Mouse (Mus musculus) lung, postnatal 10 days (tissue): ENCODE data around the gene Kcnk10.

ENCODE experiments used
- DNase-seq: peaks from one replicate; pipeline ENCODE4 v3.0.0; 2021

Gene Kcnk10

DNA sequence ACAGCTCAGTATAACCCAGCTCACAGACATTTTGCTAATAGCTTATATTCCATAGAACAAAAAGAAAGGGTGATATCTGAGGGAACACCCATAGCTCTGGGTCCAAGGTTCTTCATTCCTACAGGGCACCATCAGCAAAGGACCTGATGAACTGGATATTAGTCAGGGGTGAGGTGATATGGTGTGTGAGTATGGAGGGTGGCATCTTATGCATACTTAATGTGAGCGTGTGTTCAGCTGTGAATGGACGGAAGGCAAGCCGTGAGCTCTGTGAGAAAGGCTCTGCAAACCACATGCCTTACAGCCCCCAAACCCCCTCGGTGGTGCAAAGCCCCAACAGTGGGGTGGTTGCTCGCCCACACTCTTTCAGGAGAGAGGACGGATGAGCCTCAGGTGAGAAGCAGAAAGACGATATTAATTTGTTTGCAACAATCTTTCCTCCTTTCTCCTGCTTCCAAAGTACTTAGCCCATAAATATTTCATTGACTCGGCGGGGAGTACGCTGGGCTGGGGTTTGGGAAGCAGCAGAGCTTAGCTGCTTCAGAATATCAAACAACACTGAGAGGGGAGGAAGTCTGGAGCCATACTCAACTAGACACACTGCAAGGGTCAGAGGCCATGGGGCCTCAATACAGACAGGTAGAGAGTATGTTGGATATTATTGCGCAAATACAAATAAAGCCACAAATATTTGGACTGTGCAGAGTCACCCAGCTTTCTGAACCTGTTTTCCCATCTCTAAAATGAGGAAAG, 76.4 kb downstream of the Kcnk10 start:
- no peak for DNase-seq

DNA sequence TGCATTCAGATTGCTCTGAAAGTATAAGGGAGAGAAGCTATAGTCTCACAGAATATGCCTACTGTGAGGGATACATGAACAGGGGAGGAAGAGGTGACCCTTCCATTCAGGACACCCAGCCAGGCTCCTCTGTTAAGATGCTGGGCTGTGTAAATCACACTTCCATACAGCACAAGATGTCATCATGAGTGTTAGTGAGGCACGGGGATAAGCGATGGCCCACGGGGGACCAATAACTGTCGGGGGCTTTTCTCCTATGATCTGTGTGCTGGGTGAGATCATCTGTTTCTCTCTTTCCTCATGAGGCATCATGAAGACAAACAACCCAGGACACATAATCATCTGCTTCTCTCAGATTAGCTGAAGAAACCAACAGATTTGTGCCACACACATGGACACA, 77.1 kb downstream of the Kcnk10 start:
- no peak for DNase-seq

DNA sequence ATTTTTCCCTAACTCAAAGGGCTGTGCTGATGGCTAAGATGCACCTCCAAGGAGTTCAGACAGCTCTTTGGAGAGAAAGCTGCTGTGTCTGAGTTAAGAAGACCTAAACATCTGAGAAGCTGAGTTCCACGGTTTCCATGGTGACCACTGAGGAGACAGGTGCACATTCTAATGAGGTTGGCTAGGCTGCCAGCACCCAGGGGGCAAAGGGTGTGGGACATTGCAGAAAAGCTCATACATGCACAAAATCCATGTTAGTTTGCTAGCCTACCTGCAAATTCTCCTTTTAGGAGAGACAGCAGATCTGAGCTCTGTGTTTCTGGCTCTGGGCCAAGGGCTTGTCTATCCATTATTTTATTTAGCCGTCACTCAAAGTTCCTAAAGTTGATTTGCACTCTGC, 96.7 kb downstream of the Kcnk10 start:
- no peak for DNase-seq

DNA sequence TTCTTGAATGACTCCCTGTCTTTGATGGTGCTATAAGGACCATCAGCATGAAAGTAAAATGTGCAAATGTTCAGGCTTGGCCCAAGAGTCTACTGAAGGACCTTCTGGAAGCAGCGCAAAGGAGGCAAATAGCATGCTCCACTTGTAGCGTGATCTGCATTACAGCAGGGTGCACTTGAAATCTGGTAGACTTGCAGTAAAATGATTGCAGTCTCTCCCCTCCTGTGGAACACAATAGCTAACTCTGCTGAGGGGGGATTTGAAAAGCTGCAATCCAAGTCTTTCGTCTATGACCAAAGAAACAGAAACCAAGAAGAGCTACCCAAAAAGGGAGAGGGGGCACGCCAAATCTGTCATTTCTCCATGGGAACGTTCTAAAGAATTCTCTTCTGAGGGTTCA, 97.1 kb downstream of the Kcnk10 start:
- no peak for DNase-seq

DNA sequence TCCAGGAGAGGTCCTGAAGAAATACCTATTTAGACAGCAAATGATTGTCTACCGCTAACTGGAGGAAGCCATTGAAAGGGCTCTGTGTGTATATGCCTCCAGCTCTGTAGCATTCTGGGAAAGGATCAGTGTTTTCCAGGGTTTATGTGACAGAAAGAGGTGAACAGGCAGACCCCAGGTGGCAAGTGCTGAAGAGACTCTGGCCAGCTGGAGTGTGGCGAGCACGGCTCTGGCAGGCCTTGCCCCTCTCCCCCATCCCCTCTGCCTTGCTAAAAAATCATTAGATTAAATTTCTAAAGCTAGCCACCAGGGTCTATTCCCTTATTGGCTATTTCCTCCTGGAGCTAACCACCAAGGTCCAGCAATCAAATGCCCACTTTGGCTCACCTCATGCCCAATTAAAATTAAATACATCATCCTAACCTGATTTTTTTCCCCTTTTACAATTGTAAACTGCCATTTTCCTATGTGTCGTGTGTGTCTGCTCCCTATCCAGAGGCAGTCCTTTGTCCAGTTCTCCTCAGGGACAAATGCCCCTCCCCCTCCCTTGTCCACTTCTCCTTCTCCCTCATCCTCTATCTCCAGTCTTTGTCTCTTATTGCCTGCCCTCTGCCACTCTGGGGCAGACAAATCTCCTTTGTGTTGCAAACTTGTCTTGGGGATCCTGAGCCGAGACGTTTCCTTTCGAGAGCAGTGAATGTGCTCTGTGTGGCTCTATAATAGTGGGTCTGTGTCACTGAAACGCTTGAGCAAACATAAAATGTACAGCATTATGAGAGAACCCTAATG, 100.2 kb downstream of the Kcnk10 start:
- DNase-seq = no peak

DNA sequence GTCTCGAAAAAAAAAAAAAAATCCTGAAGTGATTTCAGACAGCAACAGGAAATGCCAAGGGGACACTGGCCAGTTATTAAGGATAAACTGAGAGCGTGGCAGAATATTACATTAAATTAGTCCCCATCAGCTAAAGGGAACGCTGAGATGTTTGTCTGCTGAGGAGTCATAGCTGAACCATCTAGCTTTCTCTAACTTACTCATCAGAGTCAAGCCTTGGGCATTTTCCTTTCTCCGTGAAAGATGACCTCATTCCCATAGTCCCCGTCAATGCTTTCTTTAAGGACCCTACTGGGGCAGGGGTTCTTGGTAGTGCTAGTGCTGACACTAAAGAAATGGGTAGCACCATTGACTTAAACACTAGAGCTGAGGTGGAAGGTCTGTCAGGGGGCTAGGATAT, 106.9 kb downstream of the Kcnk10 start:
- DNase-seq = no peak

DNA sequence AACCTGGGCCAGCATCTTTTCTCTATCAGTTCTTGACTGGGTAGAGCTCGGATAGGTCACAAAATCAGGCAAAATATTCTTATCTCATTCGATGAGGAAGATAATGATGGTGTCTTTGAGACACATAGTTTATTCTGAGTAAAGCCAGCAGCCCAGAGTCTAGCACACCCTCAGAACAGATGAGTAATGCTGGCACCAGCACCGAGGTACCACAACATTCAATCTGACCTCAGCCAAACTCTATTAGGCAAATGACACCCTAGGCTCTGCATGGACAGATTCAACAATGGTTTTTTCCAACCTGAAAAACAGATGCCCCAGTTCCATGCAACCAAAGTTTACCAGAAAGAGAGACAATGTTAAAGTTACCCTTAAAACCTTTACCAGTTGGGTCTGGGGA, 108.0 kb downstream of the Kcnk10 start:
- DNase-seq = no peak

DNA sequence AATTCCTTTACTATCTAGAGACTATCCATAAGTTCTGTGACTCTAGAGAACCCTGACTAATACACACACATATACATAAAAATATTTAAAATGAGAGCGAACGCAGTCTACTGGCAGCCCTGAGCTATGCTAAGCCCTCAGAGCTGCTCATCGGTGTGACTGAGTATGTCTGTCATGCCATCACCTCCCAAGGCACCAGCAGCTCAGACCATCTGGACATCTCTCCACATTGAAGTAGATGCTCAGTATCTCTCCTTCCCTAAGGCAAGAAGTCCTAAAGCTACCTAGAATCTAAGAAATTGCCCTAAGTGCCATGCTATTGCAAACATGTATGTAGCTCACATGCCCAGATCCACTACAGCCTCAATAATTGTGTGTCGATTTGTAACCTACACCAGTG, 110.3 kb downstream of the Kcnk10 start:
- no peak for DNase-seq

DNA sequence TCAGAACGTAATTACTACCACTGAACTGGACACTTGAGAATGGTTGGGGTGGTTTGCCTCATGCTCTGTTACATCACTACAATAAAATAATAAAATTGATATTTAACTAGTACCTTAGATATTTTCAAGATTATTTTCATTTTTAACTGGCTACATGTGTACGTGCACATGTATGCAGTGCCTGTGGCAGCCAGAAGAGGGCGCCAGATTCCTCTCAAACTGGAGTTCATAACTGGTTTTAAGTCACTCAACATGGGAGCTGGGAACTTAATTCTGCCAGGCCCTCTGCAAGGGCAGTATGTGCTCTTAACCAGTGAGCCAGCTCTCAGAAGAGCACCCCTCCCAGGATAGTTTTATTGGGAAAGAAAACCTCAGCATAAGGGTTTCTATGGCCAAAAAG, 118.2 kb downstream of the Kcnk10 start:
- no peak for DNase-seq

DNA sequence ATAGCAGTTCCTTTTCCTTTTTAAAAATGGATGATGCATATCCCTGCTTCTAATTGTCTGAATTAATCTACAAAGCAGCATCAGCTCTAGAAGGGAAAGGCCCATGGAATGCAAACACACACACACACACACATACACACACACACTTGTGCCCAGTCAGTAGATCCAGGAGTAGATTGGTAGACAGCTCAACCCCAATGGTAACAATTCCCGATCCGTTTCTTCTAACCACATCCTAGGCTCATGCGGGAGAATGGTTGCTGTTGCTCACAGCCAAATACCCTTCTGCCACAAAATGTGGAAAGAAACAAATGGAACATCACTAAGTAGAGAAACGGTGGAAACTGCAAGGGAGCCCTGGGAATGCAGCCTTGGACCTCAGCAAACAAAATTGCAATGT, 119.2 kb downstream of the Kcnk10 start:
- DNase-seq = no peak

DNA sequence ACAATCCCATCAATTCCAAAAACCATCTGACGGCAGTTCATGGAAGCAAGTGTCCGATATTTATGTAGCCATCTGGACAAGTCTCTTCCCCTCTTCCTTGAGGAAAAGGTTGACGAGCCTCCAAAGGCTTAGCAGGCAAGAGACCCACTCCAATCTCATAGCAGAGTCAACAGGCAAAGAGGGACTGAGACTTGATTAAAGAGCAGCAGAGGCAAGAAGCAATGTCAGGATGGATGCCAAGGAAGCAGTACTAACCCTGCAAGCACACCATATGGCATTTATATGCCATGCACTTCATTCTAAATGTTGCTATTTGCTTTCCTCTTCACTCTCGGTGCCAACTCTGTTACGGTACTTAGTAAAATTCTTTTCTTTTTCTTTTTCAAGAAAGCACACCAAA, 119.6 kb downstream of the Kcnk10 start:
- no peak for DNase-seq

DNA sequence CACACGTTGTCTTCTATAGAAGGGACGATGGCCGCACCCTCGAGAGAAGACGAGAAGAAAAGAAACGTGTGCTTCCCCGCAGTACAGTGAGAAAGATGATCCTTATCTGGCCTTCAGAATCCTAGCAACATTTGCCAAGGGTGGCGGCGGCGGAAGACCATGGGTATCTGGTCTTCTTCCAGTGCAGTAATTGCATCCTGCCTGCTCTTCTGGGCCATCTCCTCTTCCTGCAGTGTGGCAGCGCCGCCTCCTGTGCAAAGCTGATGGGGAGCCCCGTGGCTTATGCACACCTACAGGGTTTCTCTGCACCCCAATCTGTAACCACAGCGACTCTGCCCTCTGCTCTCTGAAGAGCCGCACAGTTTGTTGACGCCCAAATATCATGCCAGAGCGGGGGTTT, 124.9 kb downstream of the Kcnk10 start:
- DNase-seq = no peak

DNA sequence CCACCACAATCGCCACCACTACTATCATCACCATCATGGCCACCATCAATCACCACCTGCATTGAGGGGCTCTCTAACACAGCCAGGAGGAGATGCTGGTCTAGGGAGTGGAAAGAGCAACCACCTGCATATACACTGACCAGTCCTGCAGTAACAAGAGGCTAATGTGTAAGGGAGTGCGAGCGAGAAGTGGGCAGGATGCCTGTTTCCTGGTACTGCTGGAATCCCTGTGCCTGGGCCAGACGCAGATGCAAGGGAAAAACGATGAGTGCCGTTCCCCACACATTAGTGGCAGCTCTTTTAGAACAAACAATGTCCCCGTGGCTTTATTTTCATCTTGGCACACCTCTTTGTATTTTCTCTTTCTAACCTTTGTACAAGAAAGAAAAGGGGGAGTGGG, 125.5 kb downstream of the Kcnk10 start:
- no peak for DNase-seq

DNA sequence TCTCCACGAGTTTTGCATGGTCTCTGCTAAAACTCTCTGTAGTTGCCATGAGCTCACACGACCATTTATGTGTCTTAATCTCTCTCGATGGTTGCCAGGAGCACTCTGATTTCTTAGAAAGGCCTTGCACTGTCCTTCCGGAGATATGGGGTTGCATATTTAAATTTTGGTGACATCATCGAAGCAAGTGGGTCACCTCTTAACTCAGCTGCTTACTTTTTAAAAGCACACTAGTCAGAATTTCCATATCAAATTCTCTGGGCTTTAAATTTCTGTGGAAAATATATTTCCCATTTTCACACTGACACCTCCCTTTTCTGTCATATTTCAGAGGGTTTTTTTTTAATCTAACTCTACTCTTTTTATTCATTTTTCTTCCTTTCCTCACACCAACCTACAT, 132.5 kb downstream of the Kcnk10 start:
- no peak for DNase-seq

DNA sequence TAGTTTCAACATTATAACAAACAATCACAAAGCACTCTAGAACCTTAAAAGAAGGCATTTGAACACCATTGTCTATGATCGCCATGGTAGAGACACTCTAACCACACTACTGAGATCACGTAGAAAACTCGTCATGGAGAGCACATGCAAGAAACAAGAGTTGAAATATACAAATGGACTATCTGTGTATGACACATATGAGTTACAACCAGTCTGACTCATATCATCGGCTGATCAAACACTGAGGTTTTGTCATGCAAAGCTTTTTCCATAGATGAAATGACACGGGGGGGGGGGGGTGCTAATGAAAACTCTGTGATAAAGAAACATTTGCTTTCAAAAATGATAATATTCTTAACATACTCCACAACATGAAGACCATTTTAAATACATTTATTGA, 133.2 kb downstream of the Kcnk10 start:
- no peak for DNase-seq

DNA sequence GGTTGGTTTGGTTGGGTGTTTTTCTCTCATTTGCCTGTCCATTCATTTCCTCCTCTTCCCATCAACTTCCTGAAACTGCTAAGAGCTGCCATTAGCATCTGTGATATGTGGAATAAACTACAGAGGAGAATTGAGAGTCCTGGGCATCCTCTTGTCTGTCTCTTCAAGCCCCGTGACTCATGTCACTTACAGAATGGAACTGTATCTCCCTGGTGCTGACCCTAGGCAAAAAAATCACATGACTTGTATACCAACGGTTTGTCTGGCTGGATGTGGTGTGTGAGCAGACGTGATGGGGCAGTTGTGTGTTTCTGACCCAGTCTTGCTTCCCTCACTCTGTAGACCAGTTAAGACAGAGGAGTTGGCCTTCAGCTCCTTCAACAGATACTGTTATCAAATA, 134.4 kb downstream of the Kcnk10 start:
- DNase-seq = no peak

DNA sequence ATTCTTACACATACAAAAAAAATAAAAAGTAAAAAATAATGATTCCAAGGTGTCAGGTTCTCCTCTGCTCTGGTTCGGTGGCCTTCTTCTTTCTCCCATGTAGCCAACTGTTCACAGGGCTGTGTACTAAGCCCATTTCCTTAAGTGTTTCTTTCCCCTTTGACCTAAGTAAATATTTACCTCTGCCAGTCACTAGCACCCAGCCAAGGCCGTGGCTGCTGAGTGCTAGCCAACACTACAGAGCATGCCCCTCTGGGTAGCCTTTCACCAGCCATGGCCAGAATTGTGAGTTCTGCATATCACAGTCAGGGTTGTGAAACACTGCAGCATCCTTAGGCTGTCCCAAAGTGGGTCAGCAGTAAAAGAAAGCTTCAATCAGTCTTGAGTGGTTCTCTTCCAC, 140.0 kb downstream of the Kcnk10 start:
- DNase-seq = no peak

DNA sequence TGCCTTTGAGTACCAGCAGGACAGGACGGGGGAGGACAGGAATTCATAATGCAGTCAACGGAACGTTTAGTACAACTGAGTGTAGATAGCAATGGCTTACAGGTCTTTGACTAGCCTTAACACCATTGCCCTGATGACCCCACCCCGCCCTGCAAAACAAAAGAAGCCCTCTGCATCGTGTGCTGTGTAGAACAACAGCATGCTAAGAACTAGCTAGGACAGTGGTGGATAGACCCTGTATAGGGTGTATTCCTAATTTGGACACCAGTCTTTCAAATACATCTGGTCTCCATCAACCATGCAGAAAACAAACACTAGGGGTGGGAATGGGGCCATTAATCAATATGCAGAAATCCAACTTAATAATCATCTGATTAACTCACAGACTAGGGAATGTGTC, 147.4 kb downstream of the Kcnk10 start:
- no peak for DNase-seq

DNA sequence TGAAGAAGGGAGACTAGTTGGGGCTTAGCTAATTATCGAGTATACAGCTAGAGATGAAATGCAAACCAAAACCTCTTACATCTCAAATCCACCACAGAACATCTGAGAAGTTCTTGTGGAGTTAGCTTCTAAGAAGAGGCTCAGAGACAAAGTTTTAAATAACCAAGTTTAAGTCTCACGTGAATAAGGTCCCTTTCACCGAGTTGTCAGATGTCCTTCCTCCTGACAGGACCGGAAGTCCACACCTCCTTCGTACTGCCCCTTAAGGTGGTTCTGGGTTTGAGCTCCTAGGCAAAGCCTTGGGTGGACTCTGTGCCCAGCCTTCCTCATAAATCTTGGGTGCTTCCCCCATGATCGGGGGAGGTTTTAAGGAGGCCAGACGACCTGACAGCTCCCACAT, 156.8 kb downstream of the Kcnk10 start:
- no peak for DNase-seq

DNA sequence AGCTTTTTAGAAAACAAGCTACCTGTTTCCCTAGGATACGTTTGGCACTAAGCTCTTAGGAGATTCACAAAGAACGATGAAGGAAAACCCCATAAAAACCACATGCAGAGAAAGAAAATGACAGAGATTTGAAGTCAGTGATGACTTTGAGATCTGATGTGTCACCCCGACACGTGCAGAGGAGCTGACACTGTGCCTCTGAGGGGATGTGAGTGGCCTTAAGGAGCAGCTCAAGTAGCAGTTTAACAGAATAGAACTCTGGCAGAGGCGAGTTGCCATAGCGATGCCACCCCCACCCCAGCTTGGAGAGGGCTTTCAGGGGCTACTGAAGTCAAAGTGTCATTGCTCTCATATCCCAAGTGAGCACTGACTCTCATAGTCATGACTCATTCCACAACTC, 158.3 kb downstream of the Kcnk10 start:
- no peak for DNase-seq

DNA sequence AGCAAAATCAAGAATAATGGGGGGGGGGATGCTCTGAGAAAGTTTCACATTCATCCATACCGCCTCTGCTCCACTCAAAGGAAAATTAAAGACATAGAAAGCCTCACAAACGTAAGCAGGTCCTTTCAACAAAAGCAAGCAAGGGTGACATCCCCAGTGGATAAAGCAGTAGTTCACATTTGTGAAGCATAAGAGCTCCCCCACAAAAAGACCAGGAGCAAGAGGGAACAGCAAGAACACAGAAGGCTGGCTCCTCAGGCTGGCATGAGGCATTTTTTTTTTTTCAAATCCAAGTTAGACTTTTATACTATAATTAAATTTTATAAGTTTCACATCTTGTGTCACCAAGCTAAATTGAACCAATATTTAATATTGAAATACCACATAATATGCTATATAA, 168.5 kb downstream of the Kcnk10 start:
- DNase-seq = no peak

DNA sequence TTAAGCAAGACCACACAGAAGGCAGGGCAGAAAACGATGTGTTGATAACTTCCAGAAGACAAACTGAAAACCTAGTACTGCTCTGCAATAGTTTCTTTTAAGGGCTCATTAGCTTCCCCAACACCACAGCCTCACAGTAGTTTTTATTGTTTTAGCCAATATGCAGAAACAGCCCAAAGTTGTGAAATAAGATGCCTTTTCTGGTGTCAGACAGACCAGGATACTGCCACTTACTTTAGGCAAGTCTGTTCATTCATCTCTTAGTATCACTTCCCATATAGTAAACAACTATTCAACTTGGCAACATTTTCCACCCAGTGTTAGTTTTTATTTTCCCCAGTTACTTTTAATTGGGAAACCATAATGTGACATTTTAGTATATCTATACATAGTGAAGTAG, 171.5 kb downstream of the Kcnk10 start:
- no peak for DNase-seq

DNA sequence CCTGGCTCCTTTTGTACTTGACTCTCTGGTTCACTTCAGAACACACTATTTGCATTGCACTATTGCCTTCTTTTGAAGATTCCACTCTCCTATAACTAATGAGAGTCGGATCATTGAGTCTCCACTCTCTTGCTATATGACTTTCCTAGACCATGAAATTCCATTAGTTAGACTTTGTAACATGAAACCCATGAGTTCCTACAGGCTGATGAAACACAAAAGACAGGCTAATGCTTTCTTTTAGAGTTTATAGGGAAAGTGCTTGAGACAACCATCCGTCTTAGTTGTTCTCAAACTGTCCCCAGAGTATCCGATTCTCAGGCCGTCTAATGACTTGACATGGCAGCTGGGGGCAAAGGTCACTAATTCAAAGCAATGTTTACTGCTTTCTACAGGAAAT, 172.0 kb downstream of the Kcnk10 start:
- no peak for DNase-seq

DNA sequence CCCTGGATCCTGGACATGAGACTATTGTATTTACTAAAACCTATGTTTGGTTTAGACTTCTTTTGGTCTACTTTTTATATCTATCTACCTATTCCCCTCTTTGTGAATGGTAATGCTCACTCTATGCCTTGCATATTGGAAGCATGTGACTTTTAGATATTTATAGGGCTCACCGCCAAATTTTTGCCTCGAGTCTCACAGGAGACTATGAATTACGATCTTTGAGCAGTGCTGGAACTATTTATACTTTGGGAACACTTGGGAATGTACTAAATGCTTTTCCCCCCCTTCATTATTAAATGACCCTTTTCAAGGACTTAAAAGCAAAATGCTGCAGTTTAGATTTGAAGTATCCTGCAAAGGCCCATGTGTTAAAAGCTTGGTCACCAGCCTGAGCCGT, 181.5 kb downstream of the Kcnk10 start:
- DNase-seq = no peak

DNA sequence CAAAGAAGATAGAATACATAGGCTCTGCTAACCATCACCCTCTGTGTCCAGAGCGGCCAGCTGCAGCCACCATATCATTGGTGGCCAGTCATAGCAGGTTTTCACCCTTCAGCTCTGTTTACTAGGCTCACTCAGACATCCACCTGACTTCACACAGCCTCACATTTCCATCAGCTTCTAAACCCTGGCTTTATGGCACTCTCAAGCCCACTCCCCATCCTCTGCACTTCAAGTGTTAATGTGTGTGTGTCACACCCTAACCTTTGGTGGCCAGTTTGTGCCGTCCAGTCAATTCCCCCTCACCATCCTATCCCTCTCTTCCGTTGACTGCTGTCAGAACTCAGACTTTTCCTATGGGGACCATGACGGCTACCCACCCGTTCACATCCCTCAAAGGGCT, 184.0 kb downstream of the Kcnk10 start:
- no peak for DNase-seq
